Mouse (Mus musculus) hindbrain, embryonic 12.5 days (tissue): ENCODE measurements around the gene Dram2. TPM values are rescaled to one million over a fixed set of nuclear protein-coding genes. Genes with fewer than 3 reads are reported as not detected.
"Not testable (repeated sequence)": the region's sequence is repeated elsewhere in the genome, so short reads cannot be mapped to it uniquely, and the experiment has no call there.

Experiments
- ATAC-seq: fragments of 200-750 bp; cut with Nextera tagmentation; 2 replicates; pipeline ENCODE4 v1.8.0; 2017; ENCODE audit warnings: moderate TSS enrichment; ENCODE audit not compliant: low FRiP score
- H3K27ac ChIP-seq: fragments of 300-500 bp; sonication (generic); 2 replicates; pipeline ENCODE4 v1.5.1; 2016; ENCODE audit warnings: mild to moderate bottlenecking
- H3K27me3 ChIP-seq: fragments of 300-500 bp; sonication (generic); 2 replicates; pipeline ENCODE4 v1.6.1; 2016; ENCODE audit warnings: mild to moderate bottlenecking
- H3K36me3 ChIP-seq: fragments of 300-500 bp; sonication (generic); 2 replicates; pipeline ENCODE4 v1.6.1; 2016; ENCODE audit warnings: mild to moderate bottlenecking
- H3K4me1 ChIP-seq: fragments of 300-500 bp; sonication (generic); 2 replicates; pipeline ENCODE4 v1.6.1; 2016
- H3K4me2 ChIP-seq: fragments of 300-500 bp; sonication (generic); replicated peaks from 2 replicates; pipeline ENCODE4 v1.6.1; 2016; ENCODE audit warnings: mild to moderate bottlenecking
- H3K4me3 ChIP-seq: fragments of 300-500 bp; sonication (generic); 2 replicates; pipeline ENCODE4 v1.5.1; 2016; ENCODE audit warnings: mild to moderate bottlenecking
- H3K9ac ChIP-seq: fragments of 300-500 bp; sonication (generic); 2 replicates; pipeline ENCODE4 v1.6.1; 2016; ENCODE audit warnings: mild to moderate bottlenecking, moderate library complexity
- H3K9me3 ChIP-seq: fragments of 300-500 bp; sonication (generic); replicated peaks from 2 replicates; pipeline ENCODE4 v1.6.1; 2016; ENCODE audit warnings: mild to moderate bottlenecking
- WGBS: fragments of 180-500 bp; shearing (Covaris S2); methylation state at CpG from one replicate; pipeline ENCODE4 v1.1.7; 2016; 5-methylcytosine and 5-hydroxymethylcytosine counted together
- polyA plus RNA-seq: library from polyadenylated mRNA; unstranded; fragments of >200 nt; fragmentation: Nextera tagmentation; extraction: Ambion mirVana; gene quantifications from 2 replicates; pipeline ENCODE4 v1.2.1, GENCODE M21; 2016

Gene Dram2
- polyA plus RNA-seq, 1 experiment from 2014 or later = 50.2 TPM

DNA sequence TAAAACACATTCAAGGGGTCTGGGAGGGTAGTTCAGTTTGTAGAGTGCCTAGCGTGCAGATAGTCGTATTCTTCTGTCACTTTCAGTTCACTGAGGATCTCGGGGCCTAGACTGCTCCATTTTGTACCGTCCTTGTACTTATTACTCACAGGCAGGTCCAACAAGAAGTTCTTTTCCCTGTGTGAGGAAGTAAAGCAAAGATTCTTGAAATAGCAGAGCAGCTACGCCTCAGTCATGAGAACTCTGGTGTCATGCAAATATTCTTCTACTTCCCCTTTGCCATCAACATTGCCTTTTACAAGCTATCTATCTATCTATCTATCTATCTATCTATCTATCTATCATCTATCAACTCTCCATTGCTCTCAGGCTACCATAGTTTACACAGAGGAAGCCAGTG lies 5.8 kb downstream of the Dram2 start:
- no peaks in the 10 kb centered on the region for H3K9me3 ChIP-seq
- 95% methylated on average over 5 of the region's 5 CpGs for WGBS
- no peak for ATAC-seq

DNA sequence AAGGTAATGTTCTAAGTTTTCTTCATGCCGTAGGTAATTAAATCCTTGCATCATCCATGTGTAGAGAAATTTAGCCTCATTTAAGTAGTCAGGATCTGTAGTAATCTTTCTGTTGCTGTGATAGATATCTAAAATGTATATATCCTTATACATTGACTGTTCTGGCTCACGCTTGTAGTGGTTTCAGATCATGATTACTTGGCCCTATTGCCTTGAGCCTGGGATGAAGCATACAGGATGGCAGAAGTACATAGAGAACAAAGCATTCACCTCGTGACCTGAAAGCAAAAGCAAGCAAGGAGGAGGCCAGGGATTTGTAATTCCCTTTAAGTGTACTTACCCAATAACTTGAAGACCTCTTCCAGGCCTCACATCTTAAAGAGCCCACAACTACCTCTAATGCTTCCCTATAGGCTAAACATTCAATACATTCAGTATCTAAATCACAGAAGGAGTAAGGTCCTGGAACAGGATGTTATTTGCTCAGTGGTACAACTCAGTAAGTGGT lies 8.2 kb downstream of the Dram2 start:
- 93% methylated on average over 3 of the region's 3 CpGs for WGBS
- Histone ChIP-seq H3K36me3 (peaks cover 30% of the 10 kb centered on the region), H3K27me3 (no peaks in the 10 kb centered on the region), H3K4me2 (no peak overlapping the region), H3K4me3 (no peak overlapping the region), H3K4me1 (no peaks in the 10 kb centered on the region), H3K9ac (no peak overlapping the region), H3K9me3 (no peaks in the 10 kb centered on the region), H3K27ac (no peak overlapping the region)
- no peak for ATAC-seq

More for the DNA sequence above, 5.8 kb downstream of the Dram2 start:
- Histone ChIP-seq H3K4me1 (peaks cover 5% of the 10 kb centered on the region), H3K9ac (no peak overlapping the region), H3K4me2 (no peak overlapping the region), H3K36me3 (peaks cover 30% of the 10 kb centered on the region), H3K27me3 (no peaks in the 10 kb centered on the region), H3K27ac (no peak overlapping the region), H3K4me3 (no peak overlapping the region)

DNA sequence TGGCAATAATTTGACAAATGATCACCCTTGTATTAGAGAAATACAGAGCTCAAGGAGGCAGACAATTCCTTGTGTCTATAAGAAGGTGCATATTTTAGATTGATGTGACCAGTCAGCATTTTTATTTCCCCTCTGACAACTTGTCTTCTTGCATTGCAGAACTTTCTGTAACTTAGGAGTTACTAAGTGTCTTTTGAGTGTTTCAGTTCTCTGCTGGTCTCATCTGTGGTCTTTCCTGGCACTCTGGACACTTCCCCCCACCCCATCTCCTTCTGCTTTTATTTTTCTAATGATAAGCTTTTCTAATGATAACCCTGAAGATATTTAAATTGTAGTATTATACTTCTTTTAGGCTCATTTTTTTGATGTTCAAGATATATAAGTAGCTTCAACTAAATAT lies 10.7 kb downstream of the Dram2 start:
- Histone ChIP-seq H3K27ac (no peak overlapping the region), H3K4me3 (no peak overlapping the region), H3K27me3 (no peaks in the 10 kb centered on the region), H3K4me1 (no peaks in the 10 kb centered on the region), H3K9me3 (no peaks in the 10 kb centered on the region), H3K9ac (no peak overlapping the region), H3K4me2 (no peak overlapping the region), H3K36me3 (peaks cover 27% of the 10 kb centered on the region)
- ATAC-seq = no peak

DNA sequence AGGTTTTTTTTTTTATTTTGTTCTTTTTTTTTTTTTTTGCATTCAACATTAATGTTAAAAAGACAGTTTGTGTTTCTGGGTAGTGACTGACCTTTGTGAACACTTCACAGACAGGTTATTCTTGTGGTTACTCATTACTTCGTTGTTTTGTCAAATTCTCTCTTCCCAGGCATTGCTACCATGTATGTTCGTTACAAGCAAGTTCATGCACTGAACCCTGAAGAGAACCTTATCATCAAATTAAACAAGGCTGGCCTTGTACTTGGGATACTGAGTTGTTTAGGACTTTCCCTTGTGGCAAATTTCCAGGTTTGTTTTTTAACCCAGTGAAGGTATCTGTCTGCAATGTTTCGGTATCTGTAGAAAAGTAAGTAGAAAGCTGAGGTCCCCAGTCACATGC lies 18.3 kb downstream of the Dram2 start:
- Histone ChIP-seq H3K4me2 (no peak overlapping the region), H3K4me1 (no peaks in the 10 kb centered on the region), H3K27me3 (no peaks in the 10 kb centered on the region), H3K27ac (no peak overlapping the region), H3K9me3 (no peaks in the 10 kb centered on the region), H3K9ac (no peak overlapping the region), H3K4me3 (no peak overlapping the region), H3K36me3 (peaks cover 12% of the 10 kb centered on the region)
- 91% methylated on average over 3 of the region's 3 CpGs for whole genome bisulfite sequencing
- no peak for ATAC-seq

DNA sequence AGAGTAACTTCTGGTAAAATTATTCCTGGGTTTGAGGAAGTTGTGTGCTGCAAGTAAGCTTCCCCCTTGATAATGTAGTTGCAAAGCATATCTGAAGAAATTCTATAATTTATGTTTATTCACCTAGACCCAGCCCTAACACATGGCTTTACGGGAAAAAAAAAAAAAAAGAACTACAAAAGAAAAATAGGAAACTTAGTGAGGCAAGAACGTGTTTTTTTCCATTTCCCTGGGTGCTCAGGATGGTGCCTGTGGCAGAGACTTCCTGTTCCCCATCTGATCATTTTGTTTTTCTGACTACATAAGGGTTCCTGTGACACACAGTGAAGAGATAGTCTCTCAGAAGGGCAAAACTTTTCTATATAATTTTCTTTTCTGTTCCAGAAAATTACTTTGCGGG lies 25.6 kb downstream of the Dram2 start:
- 88% methylated on average over 3 of the region's 3 CpGs for WGBS
- H3K4me1 ChIP-seq = no peaks in the 10 kb centered on the region
- no peak for ATAC-seq
- no peak overlapping the region for H3K4me2 ChIP-seq
- no peaks in the 10 kb centered on the region for H3K27me3 ChIP-seq
- H3K9ac ChIP-seq = no peak overlapping the region
- H3K36me3 ChIP-seq = peaks cover 8% of the 10 kb centered on the region
- no peak overlapping the region for H3K27ac ChIP-seq
- no peaks in the 10 kb centered on the region for H3K9me3 ChIP-seq
- no peak overlapping the region for H3K4me3 ChIP-seq

GRCm38 (mm10) chr3:106579296-106579695 lies 31.7 kb downstream of the Dram2 start:
- Histone ChIP-seq H3K27me3 (no peaks in the 10 kb centered on the region), H3K9me3 (no peaks in the 10 kb centered on the region), H3K27ac (no peak overlapping the region), H3K4me3 (no peak overlapping the region), H3K4me2 (no peak overlapping the region), H3K9ac (no peak overlapping the region), H3K4me1 (no peaks in the 10 kb centered on the region), H3K36me3 (no peaks in the 10 kb centered on the region)
- no peak for ATAC-seq
- 98% methylated on average over 2 of the region's 2 CpGs for WGBS

GRCm38 (mm10) chr3:106593631-106594030 lies 46.0 kb downstream of the Dram2 start:
- ATAC-seq, H3K4me2 ChIP-seq, H3K36me3 ChIP-seq, H3K4me3 ChIP-seq, H3K27me3 ChIP-seq, H3K9ac ChIP-seq, H3K4me1 ChIP-seq, H3K9me3 ChIP-seq, H3K27ac ChIP-seq: not testable (repeated sequence)
- WGBS = 85% methylated on average over 4 of the region's 4 CpGs

GRCm38 (mm10) chr3:106618103-106618502 lies 70.5 kb downstream of the Dram2 start:
- no peak overlapping the region for H3K27ac ChIP-seq
- H3K36me3 ChIP-seq = no peaks in the 10 kb centered on the region
- H3K4me2 ChIP-seq = no peak overlapping the region
- no peaks in the 10 kb centered on the region for H3K27me3 ChIP-seq
- no peak for ATAC-seq
- no peaks in the 10 kb centered on the region for H3K4me1 ChIP-seq
- no peak overlapping the region for H3K9ac ChIP-seq
- no peak overlapping the region for H3K4me3 ChIP-seq
- H3K9me3 ChIP-seq = no peaks in the 10 kb centered on the region
- WGBS = 83% methylated on average over 1 of the region's 1 CpGs

Other genes starting within 250 kb of the Dram2 start
- gene Chil6, start 141.6 kb upstream of the Dram2 start, polyA plus RNA-seq = not detected in 2 replicates
- 0.43 and 0.48 TPM in 2 replicates for gene Dennd2d, start 65.4 kb upstream of the Dram2 start, polyA plus RNA-seq
- gene Cept1, start within 50 bp of the Dram2 start, polyA plus RNA-seq = 36.7 and 40.7 TPM in 2 replicates
- 20.1 and 22.8 TPM in 2 replicates for gene Lrif1, start 137.2 kb downstream of the Dram2 start, polyA plus RNA-seq
- 4.1 and 5.8 TPM in 2 replicates for gene Cd53, start 242.4 kb downstream of the Dram2 start, polyA plus RNA-seq